Mouse (Mus musculus) erythroblast, embryonic 14.5 days (primary cell): ENCODE results near the gene Rnf121.

Source experiments
- GATA1 ChIP-seq: IDR thresholded peaks from 2 replicates; pipeline ENCODE4 v1.6.1; 2012; ENCODE audit warnings: low read length, inconsistent platforms, mixed read lengths
- TAL1 ChIP-seq: IDR thresholded peaks from 3 replicates; pipeline ENCODE4 v1.6.1; 2012; ENCODE audit warnings: low read length, inconsistent platforms, mixed read lengths

DNA sequence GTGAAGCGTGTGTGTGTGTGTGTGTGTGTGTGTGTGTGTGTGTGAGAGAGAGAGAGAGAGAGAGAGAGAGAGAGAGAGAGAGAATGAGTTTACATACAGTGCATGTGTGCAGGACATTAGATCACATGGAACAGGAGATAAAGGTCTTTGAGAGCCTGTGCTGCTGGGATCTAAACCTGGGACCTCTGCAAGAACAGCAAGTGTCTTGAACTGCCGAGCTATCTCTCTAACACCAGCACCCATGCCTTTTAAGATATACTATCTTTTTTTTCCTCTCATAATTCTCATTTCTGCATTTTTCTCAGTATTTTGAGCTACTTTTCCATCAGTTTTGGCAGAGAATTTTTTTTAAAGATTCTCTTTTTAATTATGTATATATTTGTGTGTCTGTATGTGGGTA lies 38.3 kb upstream of the Rnf121 start:
- TF ChIP-seq GATA1: no peak
- TF ChIP-seq TAL1: no peak
